Mouse (Mus musculus): Measurements from ENCODE around the gene Rab29. TPM values are rescaled to one million over a fixed set of nuclear protein-coding genes. Genes with fewer than 3 reads are reported as not detected.

Gene Rab29
- total RNA-seq, 2 experiments from 2014 or later, result 11.8 to 12.8 TPM

GRCm38 (mm10) chr1:131910674-131911558 is 43.9 kb downstream of the Rab29 start:
- intact Hi-C loops (cut with DNase I), result loop anchor here (2.0 kb wide), 1 partner anchor 44 kb away; the partner anchor contains the start of gene Rab29
- DNase-seq (ENCODE audit: low spot score), result peak; percentile 71

GRCm38 (mm10) chr1:131917634-131918033 is 50.6 kb downstream of the Rab29 start:
- intact Hi-C loops (cut with DNase I), result no loop called here
- no peak for DNase-seq (ENCODE audit: low spot score)

- DNase-seq (ENCODE audit: low spot score), result no peak
- intact Hi-C loops (cut with DNase I), result no loop called here
These were observed 52.0 kb downstream of the Rab29 start for GRCm38 (mm10) chr1:131919052-131919451.

GRCm38 (mm10) chr1:131922100-131922499 is 55.1 kb downstream of the Rab29 start:
- intact Hi-C loops (cut with DNase I), result no loop called here

More at GRCm38 (mm10) chr1:131922100-131922499, 55.1 kb downstream of the Rab29 start:
- no peak for DNase-seq (ENCODE audit: low spot score)

Other genes with a start within 250 kb of the Rab29 start
- 1 to 10 TPM in 1 of 2 experiments, under 1 TPM in 1; 0.83 to 1.3 TPM for gene Ctse, start 228.9 kb upstream of the Rab29 start, total RNA-seq (2021)
- gene Rab7b, start 178.5 kb upstream of the Rab29 start, total RNA-seq (2021), result 1 to 10 TPM; 3.2 to 4.4 TPM
- not detected for gene Slc26a9, start 123.2 kb upstream of the Rab29 start, total RNA-seq (2021)
- gene Pm20d1, start 69.8 kb upstream of the Rab29 start, total RNA-seq (2021), result 1 to 10 TPM; 3.1 to 5.1 TPM
- gene Slc41a1, start 39.7 kb upstream of the Rab29 start, total RNA-seq (2021), result 10 to 100 TPM; 52.4 to 61.4 TPM
- gene Nucks1, start 43.3 kb downstream of the Rab29 start, total RNA-seq (2021), result 10 to 100 TPM; 58.4 to 59.1 TPM
- 1 to 10 TPM; 3.8 to 5.2 TPM for gene Slc45a3, start 95.7 kb downstream of the Rab29 start, total RNA-seq (2021)
- 10 to 100 TPM; 87.2 to 87.5 TPM for gene Elk4, start 140.4 kb downstream of the Rab29 start, total RNA-seq (2021)
- 1 to 10 TPM; 1.3 to 1.6 TPM for gene Mfsd4a, start 200.8 kb downstream of the Rab29 start, total RNA-seq (2021)

All from heart, postnatal 25 days (tissue).